Mouse (Mus musculus) spleen, embryonic (tissue): ENCODE measurements around the gene Ccdc83.

Source experiments
- CTCF ChIA-PET: fragments of 350-600 bp; sonication (Branson Sonifier 250); formaldehyde crosslinking; loops from one replicate; lab custom pipeline; 2022; lab: Charles Lee

Ccdc83 gene

DNA sequence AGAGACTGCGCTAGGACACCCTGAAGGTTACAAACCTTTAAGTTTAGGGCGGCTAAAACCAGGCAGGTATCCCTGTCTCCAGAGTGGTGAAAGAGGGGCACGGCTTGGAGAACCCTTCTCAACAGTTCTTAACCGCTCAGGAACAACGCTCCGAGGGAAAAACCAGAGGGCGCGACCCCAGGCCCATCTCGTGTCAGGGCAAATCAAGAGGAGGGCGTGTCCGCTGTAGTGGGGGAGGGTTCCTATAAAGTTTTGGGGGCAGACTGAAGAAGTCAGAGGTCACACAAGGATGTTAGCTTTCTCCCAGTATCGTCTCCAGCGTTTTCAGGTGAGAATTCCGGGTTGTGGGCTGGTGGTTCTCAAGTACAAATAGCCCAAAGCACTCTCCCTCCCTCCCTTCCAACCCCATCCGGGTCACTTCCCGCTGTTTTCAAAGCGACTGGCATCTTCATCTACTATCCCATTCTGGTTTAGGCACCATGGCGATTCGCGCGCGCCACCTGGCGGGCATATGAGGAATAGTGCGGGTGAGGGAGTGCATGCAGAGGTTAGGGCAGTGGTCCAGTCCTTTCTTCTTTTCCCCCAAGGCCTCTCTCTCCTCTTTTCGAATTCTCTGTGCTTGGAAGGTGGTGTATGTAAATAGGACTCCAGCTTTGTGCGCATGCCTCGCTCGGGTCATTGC lies at the start of gene Ccdc83:
Ccdc83 (minus strand) TSS at position 489 of the 682 bp plus-strand sequence.
- CTCF ChIA-PET = interaction anchor here (0.6 to 0.7 kb wide), 3 partner anchors 163 to 271 kb away, joined by 3 to 5 read pairs (median 3); no protein-coding TSS in a partner anchor

DNA sequence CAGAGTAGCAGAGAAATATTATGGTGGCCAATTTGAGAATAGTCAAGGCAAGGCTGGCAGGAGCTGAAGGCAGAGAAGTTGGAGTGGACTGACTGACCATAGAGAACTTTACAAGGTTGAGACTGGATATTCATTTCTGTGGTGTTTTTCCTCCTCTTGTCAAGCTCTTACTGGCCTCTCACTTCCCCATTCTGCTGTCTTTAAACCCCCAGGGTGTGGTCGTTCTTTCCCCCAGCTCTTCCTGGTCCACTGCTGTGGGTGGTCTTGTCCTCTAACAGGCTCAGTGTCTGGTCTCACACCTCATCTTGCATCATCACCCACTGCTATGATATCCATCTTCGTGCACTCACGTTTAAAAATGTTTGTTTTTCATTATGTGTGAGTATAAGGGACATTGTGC lies 47.8 kb upstream of the Ccdc83 start:
- CTCF ChIA-PET = no interaction called here

DNA sequence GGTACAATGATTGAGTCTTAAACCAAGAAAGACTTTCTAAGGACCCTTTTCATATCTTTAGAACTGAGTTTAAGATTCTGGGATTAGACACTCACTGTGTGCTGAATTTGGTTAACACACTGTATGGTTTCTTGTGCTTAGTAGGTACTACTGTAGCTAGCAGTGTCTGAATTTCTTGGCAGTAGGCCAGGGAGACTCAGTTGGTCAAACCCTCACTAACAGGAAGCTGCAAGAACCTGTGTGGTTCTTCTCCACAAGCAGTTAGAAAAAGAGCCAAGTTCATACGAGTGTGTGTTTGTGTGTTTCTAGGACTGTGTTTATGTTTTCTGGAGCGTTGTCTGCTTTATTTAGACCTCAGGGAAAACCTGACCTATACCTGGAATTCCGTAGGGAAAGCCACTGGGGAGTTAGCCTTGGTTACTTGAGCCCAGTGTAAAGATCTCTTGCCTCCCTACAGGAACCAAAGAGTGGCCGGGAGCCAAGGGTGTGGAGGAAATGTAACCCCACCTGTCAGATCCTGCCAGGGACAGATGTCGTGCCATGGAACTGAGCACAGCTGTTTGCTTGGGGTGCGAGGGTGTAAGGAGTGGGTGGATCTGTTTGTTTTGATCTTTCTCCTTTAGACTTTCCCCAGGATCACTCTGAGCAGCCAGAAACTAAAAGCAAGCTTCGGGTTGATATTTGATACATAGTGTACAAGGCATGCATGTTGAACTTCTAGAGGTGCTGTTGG lies 46.7 kb upstream of the Ccdc83 start:
- CTCF ChIA-PET = no interaction called here

DNA sequence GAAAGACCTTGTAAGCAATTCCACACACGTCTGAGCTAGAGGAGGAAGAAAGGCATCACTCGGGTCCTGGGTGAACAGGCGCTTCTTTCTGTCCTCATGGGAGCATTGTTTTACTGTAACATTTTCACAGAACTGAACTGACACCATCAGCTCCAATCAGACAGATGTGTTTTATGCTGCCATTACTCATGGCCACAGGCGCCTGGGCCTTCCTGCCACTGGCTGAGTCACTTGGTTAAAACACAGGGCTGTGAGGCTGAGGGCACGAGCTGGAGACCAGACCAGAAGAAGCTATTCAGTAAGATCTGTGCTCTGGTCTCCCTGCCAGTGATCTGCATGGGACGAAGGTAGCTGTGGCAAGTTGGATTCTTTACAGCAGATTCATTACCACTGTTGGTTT lies 42.4 kb upstream of the Ccdc83 start:
- CTCF ChIA-PET = interaction anchor here (0.5 kb wide), 1 partner anchor 61 kb away, joined by 3 read pairs; no protein-coding TSS in a partner anchor

DNA sequence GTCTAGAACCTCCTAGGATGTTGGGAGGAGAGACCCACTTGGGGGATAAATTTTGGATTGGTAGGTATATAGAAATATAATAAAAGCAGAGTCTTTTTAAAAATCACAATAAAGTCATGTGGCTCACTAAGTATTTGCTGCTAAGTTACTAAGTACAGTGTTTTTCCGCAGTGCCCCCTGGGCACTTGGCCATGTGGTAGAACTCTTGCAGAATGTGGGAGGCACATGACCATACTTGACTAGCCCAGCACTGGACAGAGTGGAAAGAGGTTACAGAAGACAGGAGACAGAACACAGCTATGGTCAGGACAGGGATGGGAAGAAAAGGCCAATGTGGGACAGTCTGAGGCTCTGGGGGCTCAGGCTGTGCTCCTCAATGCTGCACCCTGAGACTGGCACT lies 41.4 kb upstream of the Ccdc83 start:
- CTCF ChIA-PET = no interaction called here

DNA sequence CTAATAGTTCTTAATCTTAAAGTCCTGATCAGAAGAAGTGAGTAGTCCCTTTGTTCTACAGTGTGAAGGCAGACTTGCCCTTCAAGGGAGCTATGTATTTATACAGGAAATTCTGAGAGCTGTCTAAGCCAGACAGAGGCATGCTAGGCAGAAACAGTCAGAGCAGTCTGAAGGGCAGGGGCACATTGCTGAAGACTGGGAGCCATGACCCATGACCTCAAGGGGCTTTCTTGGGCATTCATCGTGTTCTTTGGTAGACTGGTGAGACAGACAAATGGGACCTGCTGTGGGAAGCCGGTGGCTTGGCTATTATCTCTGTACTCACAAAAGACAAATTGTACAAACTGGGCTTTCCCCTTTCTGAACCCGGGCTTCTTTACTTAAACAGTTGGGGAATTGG lies 40.5 kb upstream of the Ccdc83 start:
- CTCF ChIA-PET = interaction anchor here (1.0 kb wide), 1 partner anchor 33 kb away, joined by 3 read pairs; no protein-coding TSS in a partner anchor

DNA sequence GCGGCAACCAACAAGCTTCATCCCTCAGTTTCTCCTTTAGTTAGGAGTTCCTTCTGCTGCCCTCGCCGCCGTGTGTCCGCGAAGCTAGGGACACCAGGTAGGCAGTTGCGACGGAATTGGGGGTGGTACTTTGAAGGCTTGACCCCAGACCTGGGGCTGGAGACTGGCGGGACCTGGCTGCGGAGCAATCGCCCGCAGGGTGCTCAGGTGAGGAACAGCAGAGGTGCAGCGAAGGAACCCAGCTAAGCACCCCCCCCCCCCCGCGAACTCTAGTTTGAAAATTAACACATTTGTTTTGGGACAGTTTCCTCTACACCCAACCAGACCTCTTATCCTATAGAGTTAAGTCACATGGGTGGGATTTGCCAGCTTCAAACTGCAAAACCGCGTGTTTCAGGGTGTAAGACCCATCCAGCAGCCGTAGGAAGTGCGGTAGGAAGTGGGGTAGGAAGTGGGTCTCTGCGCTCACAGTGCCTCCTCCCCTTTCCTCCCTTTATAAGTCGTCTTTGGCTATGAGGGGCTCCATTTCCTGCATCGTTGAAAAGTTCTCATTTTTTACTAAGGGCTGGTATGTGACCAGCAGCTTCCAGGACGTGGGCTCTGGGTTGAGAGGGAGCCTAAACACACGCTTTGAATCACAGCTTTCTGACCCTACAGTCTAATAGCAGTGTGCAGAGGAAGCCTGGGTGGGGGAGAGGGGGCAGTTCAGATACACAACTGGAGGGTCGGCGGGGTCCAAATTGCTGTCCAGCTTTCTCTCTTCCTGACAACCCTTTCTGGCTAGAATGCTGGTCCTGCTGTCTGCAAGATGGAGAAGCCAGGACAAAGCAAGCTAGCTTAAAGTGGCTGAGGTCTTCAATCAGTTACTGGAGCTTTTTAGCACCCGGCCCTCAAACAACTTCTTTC lies 37.3 kb upstream of the Ccdc83 start:
- CTCF ChIA-PET = interaction anchor here (0.5 to 0.6 kb wide), 3 partner anchors 26 to 286 kb away, joined by 3 to 4 read pairs (median 3); no protein-coding TSS in a partner anchor

DNA sequence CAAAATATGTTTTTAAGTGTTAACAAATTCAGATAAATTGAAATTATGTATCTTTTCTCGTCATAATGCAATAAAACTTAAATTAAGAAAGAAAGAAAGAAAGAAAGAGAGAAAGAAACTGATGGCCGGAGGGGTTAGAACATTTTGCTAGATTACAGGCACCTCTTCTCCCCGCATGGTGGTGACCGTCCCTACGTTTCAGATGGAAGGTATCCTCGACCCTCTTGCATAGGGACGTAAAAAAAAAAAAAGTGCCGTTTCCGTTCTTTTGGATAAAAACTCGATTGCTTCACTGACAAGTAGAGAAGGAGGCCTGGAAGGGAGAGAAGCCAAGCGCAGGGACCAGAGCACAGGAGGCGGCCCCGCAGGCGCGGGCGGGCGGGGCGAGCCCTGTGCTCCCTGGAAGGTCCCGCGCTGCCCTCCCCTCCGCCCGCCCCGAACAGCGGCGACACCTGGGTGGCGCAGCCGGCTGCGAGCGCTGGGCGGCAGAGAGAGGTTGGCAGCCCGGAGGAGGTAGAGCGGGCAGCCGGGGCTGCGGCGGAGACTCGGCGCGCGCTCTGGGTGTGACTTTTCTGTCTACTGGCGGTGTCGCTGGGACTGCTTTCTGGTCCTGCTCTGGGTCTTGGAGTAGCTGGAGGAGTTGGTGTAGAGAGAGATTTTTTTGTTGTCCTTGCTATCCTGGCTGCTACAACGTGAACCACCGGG lies 36.5 kb upstream of the Ccdc83 start, which contains the start of gene Sytl2:
Sytl2 (plus strand) TSS at position 311 of the 705 bp plus-strand sequence.
- CTCF ChIA-PET = interaction anchor here (0.6 kb wide), 1 partner anchor 285 kb away, joined by 3 read pairs; no protein-coding TSS in a partner anchor

DNA sequence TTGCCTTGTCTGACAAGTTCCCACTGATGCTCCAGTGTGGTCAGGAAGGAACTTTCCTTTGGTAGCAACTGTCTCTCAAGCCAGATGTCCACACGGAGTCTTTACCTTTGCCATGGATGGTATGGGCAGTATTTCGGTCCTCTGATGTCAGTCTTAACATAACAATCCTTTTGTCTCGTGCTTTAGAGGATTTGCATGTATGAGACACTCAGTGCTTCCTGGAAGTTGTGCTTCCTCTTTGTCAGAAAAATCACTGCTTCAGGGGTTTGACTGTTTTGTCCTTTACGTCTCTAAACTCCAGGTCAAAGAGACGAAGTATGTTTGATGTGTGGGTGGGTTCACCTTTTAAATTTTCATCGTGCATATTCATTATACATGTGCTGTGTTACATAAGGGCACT lies 26.3 kb upstream of the Ccdc83 start:
- CTCF ChIA-PET = no interaction called here

DNA sequence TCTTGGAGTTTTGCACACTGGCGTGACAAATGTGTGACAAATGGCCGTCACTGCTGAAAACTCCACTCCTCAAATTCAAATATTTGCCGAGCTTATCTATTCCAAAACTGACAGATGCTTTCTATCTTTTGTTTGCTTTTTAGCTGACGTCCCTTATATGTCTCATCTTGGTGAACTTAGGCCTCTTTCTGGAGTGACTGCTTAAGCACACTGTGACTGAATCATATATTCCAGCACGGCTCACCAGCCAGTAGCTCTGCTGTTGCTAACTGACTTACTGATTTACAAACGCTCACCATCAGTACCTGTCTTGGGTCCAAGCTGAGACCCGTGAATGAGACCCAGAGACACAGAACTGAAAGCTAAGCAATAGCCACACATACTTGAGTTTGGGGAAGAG lies 19.2 kb upstream of the Ccdc83 start:
- CTCF ChIA-PET = no interaction called here

DNA sequence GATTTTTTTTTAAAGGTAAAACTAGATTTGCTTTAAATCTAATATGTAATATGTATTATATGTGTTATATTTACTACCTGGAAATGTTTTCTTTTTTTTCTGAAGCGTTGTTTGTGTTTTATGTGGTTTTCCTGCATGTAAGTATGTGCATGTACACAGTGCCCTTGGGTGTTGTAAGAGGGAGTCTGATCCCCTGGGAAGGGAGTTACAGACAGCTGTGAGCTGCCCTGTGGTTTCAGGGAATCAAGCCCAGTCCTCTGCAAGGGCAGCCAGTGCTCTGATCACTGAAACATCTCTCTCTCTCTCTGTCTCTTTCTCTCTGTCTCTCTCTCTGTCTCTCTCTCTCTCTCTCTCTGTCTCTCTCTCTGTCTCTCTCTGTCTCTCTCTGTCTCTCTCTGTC lies 17.2 kb upstream of the Ccdc83 start:
- CTCF ChIA-PET = no interaction called here

DNA sequence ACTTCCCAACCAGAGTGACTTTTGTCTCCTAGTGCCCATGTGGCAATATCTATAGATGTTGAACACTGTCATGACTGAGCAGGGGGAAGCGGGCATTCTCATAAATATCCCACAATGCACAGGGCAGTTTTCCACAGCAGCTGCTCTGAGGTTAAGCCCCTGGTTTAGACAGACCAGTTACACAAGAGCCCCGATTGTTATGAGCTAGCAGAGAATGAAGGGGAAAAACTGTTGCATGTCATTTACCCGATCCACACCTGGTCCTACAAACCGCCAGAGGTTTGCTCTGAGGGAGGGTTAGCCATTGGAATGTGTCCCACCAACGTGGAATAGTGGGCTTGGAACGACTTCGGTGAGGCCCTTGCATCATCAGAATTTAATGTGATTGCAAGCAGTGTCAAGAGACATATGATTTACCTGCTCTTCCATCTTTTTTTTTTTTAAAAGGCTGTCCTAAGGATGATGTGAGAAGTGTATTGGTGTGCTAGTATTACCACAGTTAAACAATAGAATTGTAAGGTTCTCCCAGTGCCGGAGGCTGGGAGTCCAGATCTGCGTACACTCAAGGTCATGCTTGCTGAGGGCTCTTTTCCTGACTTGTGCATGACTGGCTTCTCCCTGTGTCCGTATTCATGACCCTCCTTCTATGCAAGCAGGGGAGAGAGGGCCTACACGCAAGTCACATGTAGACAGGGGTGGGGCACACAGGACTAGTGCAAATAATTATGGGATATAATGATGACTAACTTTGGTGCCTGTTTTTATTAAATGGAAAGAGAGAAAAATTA lies 16.4 kb upstream of the Ccdc83 start:
- CTCF ChIA-PET = no interaction called here

DNA sequence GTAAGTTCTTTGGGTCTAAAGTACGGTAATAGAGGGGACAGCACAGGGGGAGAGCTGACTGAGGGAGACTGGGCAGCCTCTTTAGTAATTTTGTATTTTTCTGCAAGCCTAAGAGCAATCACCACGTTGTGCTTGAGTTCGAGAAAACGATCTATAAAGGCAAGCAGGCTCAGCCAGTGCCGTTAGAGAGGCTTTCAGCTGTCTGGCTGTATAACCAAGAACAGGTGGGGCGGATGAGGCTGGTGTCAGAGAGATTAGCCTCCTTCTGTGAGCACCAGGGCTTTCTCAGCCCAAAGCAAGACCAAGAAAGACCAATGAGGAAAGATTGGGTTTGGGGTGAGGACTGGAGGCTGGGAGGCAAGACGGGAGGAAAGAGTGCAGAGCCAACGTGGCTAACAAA lies 15.3 kb upstream of the Ccdc83 start:
- CTCF ChIA-PET = no interaction called here

DNA sequence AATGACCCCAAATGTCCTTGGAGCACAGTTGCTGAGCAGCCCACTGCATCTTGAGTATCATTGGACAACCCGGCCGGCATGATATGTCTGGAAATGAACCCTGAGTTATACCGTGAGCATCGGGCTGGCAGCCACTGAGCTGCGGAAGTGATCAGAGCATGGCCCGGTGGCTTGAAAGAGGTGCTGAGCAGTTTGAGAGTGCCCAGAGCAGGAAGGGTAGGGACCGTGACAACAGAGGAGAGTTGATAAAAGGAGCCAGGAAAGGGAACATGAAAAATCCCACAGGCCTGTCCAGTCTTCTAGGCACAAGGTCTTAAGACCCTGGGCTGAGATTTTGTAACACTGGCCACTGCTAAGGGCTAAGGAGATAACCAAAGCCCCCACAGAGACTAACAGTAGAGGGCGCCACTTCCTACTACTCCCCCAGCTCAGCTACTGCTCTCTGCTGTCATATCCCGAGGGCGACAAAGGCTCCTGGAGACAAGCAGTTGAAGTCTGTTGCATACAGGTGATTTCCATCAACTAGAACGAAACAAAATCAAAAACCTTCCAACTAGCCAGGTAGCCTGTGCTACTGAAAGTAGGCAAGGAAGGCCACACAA lies 14.8 kb upstream of the Ccdc83 start:
- CTCF ChIA-PET = no interaction called here

DNA sequence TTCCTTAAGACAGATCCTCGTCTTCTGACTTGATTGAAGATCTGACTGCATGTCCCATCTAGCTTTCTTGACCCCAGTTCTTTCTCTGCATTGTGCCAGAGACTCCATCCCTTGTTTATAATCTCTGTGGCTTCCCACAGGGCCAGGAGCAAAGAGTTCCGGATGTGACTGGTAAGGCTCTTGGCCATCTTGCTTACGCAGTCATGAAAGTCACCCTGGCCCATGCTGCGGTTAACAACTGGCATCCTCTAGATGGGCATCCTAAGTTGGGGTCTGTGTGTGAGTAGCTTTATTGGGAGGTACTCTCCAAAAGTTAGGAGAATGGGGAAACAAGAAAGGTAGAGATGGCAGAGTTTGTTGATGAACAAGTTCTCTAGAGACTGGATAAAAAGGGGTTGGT lies 13.6 kb upstream of the Ccdc83 start:
- CTCF ChIA-PET = interaction anchor here (0.6 to 0.7 kb wide), 3 partner anchors 102 to 157 kb away, joined by 3 to 8 read pairs (median 6); no protein-coding TSS in a partner anchor

DNA sequence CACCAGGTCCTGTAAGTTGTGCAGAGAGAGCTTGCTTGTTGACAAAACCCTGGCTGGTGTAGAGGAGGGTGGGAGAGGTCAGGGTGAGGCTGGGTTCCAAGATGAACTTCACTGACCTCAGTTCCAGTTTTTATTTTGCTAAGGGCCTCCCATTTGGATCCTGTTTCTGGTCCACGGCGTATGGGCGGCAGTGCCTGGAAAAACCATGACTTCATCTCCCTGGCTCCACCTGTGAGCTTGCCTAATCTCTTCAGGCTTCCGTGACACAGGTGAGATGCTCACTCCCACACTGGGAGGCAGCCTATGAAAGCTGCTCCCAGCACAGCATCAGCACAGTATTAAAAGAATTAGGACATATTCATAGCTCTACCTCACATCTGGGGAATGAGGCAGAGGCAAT lies 12.2 kb upstream of the Ccdc83 start:
- CTCF ChIA-PET = no interaction called here

DNA sequence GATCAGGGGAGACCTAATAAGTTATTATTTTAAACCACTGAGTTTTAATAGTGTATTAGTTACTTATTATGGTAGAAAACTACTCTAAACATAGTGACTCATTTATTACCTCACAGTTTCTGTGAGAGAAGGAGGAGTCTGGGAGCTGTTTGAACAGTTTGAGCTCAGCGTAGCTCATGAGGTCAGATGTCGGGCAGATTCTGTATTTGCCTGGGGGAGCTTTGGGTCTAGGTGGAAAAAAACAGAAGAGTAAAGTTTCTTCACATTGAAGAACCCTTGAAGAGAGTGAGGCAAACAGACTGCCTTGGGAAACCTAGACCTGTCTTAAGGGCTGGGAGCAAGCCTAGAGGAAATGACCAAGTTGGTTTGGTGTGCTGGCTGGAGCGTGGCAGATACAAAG lies 11.7 kb upstream of the Ccdc83 start:
- CTCF ChIA-PET = no interaction called here

DNA sequence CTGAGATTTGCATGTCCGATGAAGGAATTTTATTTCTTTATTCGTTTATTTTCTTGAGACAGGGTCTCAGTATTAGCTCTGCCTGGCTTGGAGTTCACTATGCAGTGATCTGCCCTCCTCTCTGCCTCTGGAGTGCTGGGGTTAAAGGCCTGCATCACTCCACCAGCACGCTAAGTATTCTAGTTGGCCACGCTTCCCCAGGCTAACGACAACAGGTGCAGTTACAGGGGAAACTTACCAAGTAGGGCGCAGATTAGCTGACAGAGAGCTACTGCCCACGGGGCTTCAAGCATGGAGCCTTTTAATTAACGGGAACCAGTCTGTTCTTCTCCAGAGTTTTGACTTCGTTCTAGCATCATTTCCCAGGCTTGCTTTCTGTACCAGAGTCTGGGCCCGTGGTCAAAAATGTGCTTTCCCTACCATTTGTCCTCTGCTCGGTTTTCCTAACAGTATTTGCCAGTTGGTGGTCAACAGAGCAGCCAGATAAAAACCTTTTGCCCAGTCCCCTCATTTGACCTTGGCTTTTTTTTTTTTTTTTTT lies 9.1 kb upstream of the Ccdc83 start:
- CTCF ChIA-PET = no interaction called here

DNA sequence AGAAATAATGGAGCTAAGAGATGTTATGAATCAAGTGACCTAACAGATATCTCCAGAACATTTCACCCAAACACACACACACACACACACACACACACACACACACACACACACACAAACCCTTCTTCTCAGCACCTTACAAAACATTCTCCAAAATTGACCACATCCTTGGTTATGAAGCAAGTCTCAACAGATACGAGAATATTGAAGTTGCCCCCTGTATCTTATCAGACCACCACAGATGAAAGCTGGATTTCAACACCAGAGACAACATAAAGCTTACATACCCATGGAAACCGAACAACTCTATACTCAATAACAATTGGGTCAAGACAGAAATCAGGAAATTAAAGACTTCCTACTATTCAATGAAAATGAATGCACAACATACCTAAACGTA lies 4.6 kb upstream of the Ccdc83 start:
- CTCF ChIA-PET = no interaction called here
